Mouse (Mus musculus) kidney, adult 11 months (tissue): ENCODE results near the gene Rarres2.
"Not testable (repeated sequence)": the region's sequence is repeated elsewhere in the genome, so short reads cannot be mapped to it uniquely, and the experiment has no call there.

Experiments
- DNase-seq: peaks from one replicate; pipeline ENCODE4 v3.0.0; 2022

Rarres2 gene

DNA sequence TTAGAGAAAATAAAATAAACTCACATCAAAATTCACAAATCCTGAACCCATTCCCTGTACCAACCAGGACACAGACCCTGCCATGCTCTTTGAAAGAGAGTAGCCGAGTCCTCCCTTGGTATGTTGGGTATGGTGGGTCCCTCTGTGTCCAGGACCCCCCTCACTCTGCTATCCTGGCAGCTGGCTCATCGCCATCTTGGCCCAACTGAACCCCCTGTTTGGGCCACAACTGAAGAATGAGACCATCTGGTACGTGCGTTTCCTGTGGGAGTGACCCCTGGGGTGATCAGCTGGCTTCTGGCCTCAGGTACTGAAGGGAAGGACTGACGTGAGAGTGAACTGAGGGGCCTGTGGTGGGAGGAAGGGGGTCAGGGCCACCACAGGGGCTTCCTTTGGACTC lies 32.7 kb downstream of the Rarres2 start:
- no peak for DNase-seq

DNA sequence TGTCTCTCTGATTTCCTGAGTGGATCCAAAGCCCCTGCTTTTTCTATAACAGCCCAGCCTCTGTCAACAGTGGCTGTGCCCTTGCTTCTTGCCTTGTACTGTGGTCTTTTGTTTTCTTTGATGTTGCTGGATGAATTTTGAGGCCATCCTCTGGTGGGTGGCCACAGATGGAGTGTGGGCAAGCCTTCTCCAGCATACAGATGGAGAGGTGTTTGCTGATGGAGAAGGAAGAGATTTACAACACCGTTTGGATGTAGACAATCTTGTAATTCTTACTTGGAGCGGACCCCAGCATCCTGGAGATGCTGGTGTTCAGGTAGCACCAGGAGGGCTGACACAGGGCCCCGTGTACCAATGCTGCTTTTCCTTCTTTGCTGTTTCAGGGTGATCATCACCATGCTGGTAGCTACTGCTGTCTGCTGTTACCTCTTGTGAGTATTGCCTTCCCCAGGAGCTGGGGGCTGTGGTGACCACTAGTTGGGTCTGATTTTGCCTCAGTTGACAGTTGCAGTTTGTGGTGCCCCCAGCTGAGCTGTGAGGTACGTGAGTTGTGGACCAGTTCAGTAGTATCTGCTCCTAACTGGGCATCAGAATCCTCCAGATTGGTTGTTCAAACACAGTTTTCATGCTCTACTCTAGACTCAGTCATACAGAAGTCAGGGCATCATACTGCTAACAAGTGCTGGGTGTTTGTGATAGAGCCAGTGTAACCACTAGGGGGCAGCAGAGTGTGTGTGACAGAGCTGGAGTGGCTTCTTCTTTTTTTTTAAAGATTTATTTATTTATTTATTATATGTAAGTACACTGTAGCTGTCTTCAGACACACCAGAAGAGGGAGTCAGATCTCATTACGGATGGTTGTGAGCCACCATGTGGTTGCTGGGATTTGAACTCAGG lies 33.5 kb downstream of the Rarres2 start:
- peak; percentile 52 for DNase-seq

DNA sequence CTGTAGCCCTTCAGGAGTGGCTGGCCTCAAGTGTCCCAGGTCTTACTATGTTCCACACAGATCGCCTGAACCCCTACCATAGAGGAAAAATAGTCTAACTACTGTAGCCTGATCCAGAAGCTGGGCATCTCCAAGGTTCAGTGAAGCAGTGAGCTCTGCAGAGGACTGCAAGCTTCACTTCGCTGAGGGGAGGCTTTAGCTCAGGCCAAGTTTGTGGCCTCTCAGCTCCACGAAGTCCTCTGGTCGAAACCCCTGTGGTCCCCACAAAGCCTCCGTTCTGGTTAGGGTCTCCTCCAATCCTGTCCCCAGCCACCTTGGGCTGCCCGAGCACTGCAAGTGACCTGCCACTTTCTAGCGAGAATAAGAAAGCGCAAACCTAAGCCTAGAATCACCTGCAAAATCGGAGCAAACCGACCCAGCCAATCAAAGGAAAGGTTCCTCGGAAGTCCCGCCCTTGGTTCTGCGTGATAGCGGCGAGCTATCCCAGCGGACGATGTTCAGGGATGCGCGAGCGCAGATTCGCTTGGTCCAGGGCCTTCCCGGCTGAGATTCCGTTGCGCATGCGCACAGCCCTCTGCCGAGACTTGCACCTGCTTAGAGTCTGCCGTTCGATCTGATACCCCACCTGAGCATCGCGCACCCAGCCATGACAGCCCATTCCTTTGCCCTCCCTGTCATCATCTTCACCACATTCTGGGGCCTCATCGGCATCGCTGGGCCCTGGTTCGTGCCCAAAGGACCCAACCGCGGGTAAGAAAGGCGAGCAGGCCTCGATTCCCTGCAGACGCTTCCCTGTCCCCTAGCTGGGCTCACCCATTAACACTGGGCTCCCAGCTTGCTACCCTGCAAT lies 35.3 kb downstream of the Rarres2 start, which contains the start of gene Atp6v0e2:
Atp6v0e2 (plus strand) TSS at position 511 of the 850 bp plus-strand sequence.
- peak; percentile 79 for DNase-seq

DNA sequence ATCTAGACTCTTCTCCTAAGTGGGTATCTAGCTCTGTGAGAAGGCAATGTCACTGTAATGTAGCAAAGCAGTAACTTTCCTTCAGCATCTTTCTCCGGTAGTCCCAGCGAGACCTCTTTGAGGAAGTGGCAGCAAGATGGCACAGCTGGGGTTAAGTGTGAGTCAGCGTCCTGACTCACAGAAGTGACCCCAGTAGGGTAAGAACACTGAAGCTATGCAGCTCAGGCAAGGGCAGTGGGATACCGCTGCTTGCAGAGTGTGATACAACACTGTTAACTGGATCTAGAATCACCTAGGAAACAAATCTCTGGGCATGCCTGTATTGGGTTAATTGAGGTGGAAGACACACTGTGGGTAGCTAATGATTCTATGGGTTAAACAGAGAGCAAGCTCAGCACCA lies 36.5 kb downstream of the Rarres2 start:
- no peak for DNase-seq

DNA sequence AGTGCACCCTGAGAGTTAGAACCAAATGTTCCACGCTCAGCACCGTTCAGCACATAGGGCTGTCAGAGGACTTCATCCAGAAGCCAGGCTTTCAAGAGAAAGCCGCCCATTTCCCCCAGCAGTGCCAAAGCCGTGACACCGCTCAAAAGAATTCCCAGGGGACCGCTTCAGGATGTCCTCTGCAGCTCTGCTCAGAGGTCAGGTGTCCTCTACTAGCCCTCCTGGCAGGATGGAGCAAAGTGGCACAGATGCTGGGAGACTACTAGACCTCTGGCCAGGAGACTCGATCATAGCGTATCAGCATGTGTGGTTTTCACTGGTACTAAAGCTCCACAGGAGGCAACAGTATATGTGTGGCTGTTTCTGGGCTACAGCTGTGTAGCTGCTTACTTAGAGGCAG lies 37.7 kb downstream of the Rarres2 start:
- DNase-seq, result no peak

DNA sequence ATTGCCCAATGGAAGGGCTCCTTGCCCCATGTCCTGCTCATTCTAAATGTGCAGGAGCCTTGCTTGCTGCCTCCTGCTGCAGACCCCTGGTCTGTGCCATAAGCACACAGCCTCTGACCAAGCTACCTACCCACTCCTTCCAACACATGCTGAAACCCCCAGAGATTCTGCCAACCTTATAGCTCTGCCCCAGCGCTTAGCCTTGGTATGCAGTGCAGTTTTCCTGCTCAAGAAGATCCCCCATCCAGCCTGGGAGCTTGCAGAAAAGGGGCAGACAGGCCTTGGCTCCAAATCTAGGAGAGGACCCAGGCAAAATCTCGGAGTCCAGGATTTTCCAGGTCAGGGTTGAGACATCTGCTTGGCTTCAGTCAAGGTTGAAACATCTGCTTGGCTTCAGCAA lies 39.1 kb downstream of the Rarres2 start:
- DNase-seq, result no peak

DNA sequence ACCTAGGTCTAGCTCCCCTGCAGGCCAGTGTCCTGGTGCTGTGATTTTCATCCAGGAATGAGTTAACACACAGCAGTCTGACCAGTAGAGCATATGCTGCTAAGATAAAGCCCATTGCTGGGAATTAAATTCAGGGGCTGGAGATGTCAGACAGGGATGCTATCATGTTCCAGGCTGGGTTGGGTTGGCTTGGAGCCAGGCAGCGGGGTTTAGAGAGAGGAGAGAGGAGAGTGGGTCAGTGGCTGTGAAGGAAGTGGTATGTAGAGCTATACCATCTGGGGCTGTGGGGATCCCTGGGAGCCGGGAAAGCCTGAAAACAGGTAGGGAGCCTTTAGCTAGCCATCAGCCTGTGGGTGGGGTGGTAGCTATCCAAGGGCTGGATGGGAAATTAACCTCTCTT lies 41.7 kb downstream of the Rarres2 start:
- DNase-seq, result no peak

DNA sequence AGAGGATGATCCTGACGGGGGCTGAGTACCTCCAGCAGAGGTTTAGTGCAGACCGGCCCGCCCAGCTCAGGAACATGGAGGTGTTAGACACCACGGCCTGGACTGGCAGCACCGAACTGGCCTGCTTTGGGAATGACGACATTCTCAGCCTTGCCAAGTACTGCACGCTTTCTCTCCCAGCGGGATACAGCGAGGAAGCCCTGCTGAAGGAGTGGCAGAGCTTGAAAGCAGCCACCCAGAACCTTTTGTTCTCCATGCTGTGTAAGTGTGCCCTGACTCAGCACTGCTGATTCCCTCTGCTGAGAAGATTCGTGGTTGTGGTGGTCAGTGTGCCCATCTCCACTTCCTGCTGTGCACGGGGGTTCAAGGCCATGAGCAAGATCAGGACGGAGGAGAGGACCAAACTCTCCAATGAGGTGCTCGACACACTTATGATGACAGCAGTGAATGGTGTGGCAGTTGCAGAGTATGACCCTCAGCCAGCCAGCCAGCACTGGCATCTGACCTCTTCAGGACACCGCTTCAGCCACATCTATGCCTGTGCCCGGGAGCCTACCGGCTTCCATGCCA lies 42.6 kb downstream of the Rarres2 start:
- no peak for DNase-seq

DNA sequence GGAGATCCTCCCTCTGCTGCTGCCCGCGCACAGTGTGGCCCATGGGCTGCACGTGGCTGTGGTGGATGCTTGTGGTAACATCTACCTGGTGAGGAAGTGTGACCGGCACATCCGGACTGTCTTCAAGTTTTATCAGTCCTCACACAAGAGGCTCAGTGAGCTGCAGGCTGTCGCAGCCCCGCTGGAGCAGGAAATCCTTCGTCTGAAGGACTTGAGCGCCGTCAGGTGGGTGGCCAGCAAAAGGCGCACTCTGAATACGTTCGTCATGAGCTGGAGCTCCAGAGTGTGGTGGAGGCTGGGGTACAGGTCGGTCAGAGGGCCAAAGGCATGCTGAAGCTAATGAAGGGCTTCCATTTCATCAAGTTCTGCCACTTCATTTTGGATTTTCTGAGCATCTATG lies 43.3 kb downstream of the Rarres2 start:
- DNase-seq, result no peak

DNA sequence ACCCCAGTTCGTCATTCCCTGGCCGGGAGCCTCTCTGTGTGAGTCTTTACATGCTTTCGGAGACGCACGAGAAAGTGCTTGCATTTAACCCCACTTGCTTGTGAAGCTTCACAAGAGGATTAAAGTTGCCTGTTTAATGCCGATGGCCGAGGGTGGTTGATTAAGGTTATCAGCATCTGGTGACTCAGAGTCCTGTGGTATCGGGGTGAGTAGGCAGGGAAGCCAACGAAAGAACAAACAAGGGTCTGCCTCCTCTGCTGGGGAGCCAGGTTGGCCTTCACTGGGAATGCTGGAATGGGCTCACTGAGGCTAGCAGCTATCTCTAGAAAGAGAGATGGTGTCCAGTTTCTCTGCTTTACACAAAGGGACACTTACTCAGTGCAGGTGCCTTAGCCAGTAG lies 44.7 kb downstream of the Rarres2 start:
- no peak for DNase-seq

DNA sequence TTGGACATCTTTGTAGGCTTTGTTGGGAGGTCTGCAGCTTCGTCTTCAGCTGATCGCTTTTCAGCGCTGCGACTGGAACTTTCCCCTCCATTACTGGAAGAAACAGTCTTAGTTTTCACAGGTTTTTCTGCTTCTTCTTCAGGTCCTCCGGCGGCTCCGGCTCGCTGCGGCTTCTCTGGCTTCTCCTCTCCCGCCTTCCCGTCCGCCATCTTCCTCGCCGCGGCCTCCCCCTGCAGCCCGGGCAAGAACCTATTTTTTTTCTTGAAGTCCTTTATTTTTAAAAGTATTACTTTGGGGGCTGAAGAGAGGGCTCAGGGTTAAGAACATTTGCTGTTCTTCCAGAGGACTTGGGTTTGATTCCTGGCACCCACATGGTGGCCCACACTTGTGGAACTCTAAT lies 47.7 kb downstream of the Rarres2 start:
- not testable (repeated sequence) for DNase-seq
